Mouse (Mus musculus) small intestine, adult 2 months (tissue): ENCODE data around the gene Fbxl20. TPM values are rescaled to one million over a fixed set of nuclear protein-coding genes. Genes with fewer than 3 reads are reported as not detected.

Experiments used
- H3K27ac ChIP-seq: fragments of 200-500 bp; 2 replicates; pipeline ENCODE4 v1.5.1; 2012; ENCODE audit warnings: low read depth, low read length, control low read depth, inconsistent platforms; ENCODE audit not compliant: insufficient read depth
- H3K27me3 ChIP-seq: fragments of 200-500 bp; 2 replicates; pipeline ENCODE4 v1.6.1; 2012; ENCODE audit warnings: mild to moderate bottlenecking, moderate library complexity, low read length, inconsistent platforms; ENCODE audit not compliant: control insufficient read depth, insufficient read depth
- H3K36me3 ChIP-seq: fragments of 200-500 bp; 2 replicates; pipeline ENCODE4 v1.6.1; 2012; ENCODE audit warnings: mild to moderate bottlenecking, low read length, control low read depth, inconsistent platforms; ENCODE audit not compliant: control insufficient read depth, insufficient read depth
- H3K4me1 ChIP-seq: fragments of 200-500 bp; 2 replicates; pipeline ENCODE4 v1.6.1; 2012; ENCODE audit warnings: low read length, inconsistent platforms, mixed read lengths; ENCODE audit not compliant: control insufficient read depth, insufficient read depth, insufficient read length
- H3K4me3 ChIP-seq: fragments of 200-500 bp; 2 replicates; pipeline ENCODE4 v1.5.1; 2012; ENCODE audit warnings: low read depth, mild to moderate bottlenecking, control low read depth, inconsistent platforms, low read length, moderate library complexity
- CTCF ChIP-seq: fragments of 200-500 bp; IDR thresholded peaks from 2 replicates; pipeline ENCODE4 v1.5.1; 2012; ENCODE audit warnings: low read depth, mild to moderate bottlenecking, control low read depth, inconsistent platforms, low read length, moderate library complexity, mixed read lengths; ENCODE audit not compliant: insufficient replicate concordance, insufficient read length; ENCODE audit errors: extremely low read depth
- POLR2A ChIP-seq: fragments of 200-500 bp; IDR thresholded peaks from 2 replicates; pipeline ENCODE4 v1.6.1; 2012; ENCODE audit warnings: low read depth, mild to moderate bottlenecking, control low read depth, inconsistent platforms, low read length, moderate library complexity
- WGBS: fragments of 180-500 bp; shearing (Covaris S2); methylation state at CpG from one replicate; pipeline ENCODE4 v1.1.7; 2018; 5-methylcytosine and 5-hydroxymethylcytosine counted together
- polyA plus RNA-seq: library from polyadenylated mRNA; depleted of rRNA; stranded (reverse); fragments of >200 nt; gene quantifications from 2 replicates; pipeline ENCODE4 v1.2.3, GENCODE M21; 2012

Gene Fbxl20
- polyA plus RNA-seq, 1 experiment = 9.9 TPM

GRCm38 (mm10) chr11:98050520-98050815, 99.7 kb downstream of the Fbxl20 start:
- 28% methylated on average over 2 of the region's 2 CpGs for WGBS
- H3K4me1 ChIP-seq = peaks cover 7% of the 10 kb centered on the region; the same call in 1 of the 2 replicates
- H3K27ac ChIP-seq = no peak overlapping the region
- no peak for TF ChIP-seq CTCF
- TF ChIP-seq POLR2A = no peak
- peaks cover 39% of the 10 kb centered on the region for H3K27me3 ChIP-seq
- no peaks in the 10 kb centered on the region for H3K36me3 ChIP-seq
- no peak overlapping the region for H3K4me3 ChIP-seq

- 33% methylated on average over 14 of the region's 14 CpGs for WGBS
- H3K27me3 ChIP-seq = peaks cover 39% of the 10 kb centered on the region
- H3K36me3 ChIP-seq = no peaks in the 10 kb centered on the region
- TF ChIP-seq CTCF (no peak), POLR2A (no peak)
- no peak overlapping the region for H3K27ac ChIP-seq
- H3K4me1 ChIP-seq = peaks cover 7% of the 10 kb centered on the region; the same call in 1 of the 2 replicates
- no peak overlapping the region for H3K4me3 ChIP-seq
Measured at GRCm38 (mm10) chr11:98049672-98050519, 100.3 kb downstream of the Fbxl20 start.

DNA sequence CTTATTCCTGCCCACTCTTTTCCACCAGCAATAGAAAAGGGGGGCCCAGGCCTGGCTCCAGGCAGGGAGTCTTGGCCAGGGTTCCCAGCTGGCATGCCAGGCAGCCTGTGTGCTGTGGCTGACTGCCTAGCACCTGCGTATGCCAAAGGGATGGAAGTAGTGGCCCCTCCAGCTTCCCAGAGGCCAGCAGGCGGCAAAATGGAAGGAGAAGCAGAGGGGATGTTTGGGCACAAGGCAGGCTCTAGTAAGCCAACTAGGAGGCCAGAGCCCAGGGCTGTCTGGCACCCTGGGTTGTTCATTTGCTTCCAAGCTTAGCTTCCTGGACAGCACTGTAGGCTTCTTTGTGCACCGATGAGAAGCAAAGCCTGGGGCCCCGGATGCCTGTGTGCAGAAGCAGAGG, 102.5 kb downstream of the Fbxl20 start:
- no peak for TF ChIP-seq CTCF
- no peak for TF ChIP-seq POLR2A
- peaks cover 23% of the 10 kb centered on the region for H3K27me3 ChIP-seq
- no peak overlapping the region for H3K4me3 ChIP-seq
- H3K36me3 ChIP-seq = no peaks in the 10 kb centered on the region
- WGBS = 74% methylated on average over 4 of the region's 4 CpGs
- peaks cover 6% of the 10 kb centered on the region; the same call in 1 of the 2 replicates for H3K4me1 ChIP-seq
- H3K27ac ChIP-seq = no peak overlapping the region

GRCm38 (mm10) chr11:98046466-98046865, 103.7 kb downstream of the Fbxl20 start:
- Histone ChIP-seq H3K27me3 (peaks cover 10% of the 10 kb centered on the region), H3K36me3 (no peaks in the 10 kb centered on the region), H3K27ac (no peak overlapping the region), H3K4me3 (no peak overlapping the region), H3K4me1 (no peaks in the 10 kb centered on the region)
- TF ChIP-seq CTCF = no peak
- no peak for TF ChIP-seq POLR2A
- 62% methylated on average over 1 of the region's 1 CpGs for WGBS

DNA sequence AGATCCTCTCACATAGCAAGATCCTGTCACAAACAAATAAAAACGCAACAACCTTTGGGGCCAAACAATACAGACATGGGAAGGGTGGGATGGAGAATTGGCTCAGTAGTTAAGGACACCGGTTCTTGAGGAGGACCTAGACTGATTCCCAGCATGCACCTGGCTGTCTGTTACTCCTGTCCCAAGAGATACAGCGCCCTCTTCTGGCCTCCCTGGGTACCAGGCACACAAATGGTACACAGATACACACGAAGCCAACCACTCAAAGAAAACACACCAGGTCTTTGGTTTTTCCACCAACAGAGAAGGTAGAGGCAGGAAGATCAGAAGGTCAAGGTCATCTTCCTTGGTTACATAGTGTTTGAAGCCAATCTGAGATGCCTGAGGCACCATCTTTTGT, 104.6 kb downstream of the Fbxl20 start:
- TF ChIP-seq CTCF = peak; percentile 11; the same call in 1 of the 2 replicates
- no peak for TF ChIP-seq POLR2A
- Histone ChIP-seq H3K36me3 (no peaks in the 10 kb centered on the region), H3K27ac (no peak overlapping the region), H3K4me3 (no peak overlapping the region), H3K4me1 (no peaks in the 10 kb centered on the region), H3K27me3 (peaks cover 1% of the 10 kb centered on the region)
- WGBS = 68% methylated on average over 4 of the region's 4 CpGs

- no peak overlapping the region for H3K4me3 ChIP-seq
- H3K27me3 ChIP-seq = no peaks in the 10 kb centered on the region
- no peak overlapping the region for H3K27ac ChIP-seq
- 36% methylated on average over 5 of the region's 5 CpGs for WGBS
- no peaks in the 10 kb centered on the region for H3K36me3 ChIP-seq
- H3K4me1 ChIP-seq = no peaks in the 10 kb centered on the region
- TF ChIP-seq POLR2A = no peak
- no peak for TF ChIP-seq CTCF
Measured at GRCm38 (mm10) chr11:98044074-98044473, 106.1 kb downstream of the Fbxl20 start.

DNA sequence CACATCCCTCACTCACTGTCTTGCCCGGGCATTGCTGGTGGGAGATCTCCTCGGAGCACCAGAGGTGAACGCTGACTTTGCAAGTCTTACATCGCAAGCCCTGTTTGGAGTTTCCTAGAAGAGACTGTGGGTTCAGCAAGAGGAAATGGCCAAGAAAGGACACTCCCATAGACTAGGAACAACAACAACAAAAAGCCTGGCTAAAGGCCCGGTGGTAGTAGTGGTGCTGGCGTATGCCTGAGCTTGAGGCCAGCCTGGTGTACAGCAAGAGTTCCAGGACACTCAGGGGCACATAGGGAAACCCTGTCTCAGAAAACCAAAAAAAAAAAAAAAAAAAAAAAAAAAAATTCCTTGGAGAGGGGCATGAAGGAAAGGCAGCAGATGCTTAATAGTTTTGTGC, 107.5 kb downstream of the Fbxl20 start:
- H3K27me3 ChIP-seq = 0 out of 2 replicates have a peak, but pooled peaks cover under 1% of the 10 kb centered on the region
- no peak for TF ChIP-seq POLR2A
- TF ChIP-seq CTCF = no peak
- H3K27ac ChIP-seq = no peak overlapping the region
- no peaks in the 10 kb centered on the region for H3K36me3 ChIP-seq
- WGBS = 69% methylated on average over 6 of the region's 6 CpGs
- H3K4me3 ChIP-seq = no peak overlapping the region
- no peaks in the 10 kb centered on the region for H3K4me1 ChIP-seq
